8 mouse cellular contexts compared by ENCODE assay signal in genomic region chr11:52233043-52233653, GRCm38 (mm10). TPM values are rescaled to one million over a fixed set of nuclear protein-coding genes. Genes with fewer than 3 reads are reported as not detected.
A peak's percentile ranks its signal among the peaks of the same experiment; 100 is the strongest.
DNase-seq lines count a peak whose midpoint lies in the region; ATAC-seq and TF ChIP-seq lines count a peak whose summit lies in the region.

No protein-coding gene starts in this region.

- H3K9me3 ChIP-seq in embryonic facial prominence, embryonic 11.5 days (replicated peaks; ENCODE audit: control insufficient read depth, low read length) = no peaks in the 10 kb centered on the region
- H3K9me3 ChIP-seq in intestine, embryonic 15.5 days = no peaks in the 10 kb centered on the region
- no peaks in the 10 kb centered on the region for H3K9me3 ChIP-seq in neural tube, embryonic 12.5 days

- no peak for TF ChIP-seq CTCF in layer of hippocampus, adult 2 months (conservative IDR thresholded peaks at IDR 0.05)

- H3K9ac ChIP-seq in embryonic facial prominence, embryonic 11.5 days (replicated peaks; ENCODE audit: low read length) = no peak overlapping the region
- no peak overlapping the region for H3K9ac ChIP-seq in intestine, embryonic 15.5 days
- H3K9ac ChIP-seq in neural tube, embryonic 12.5 days = peak overlapping the region; percentile 93

- 30% methylated on average over 3 of the region's 3 CpGs for WGBS in embryonic facial prominence, embryonic 11.5 days
- 23% methylated on average over 3 of the region's 3 CpGs for WGBS in intestine, embryonic 15.5 days
- 46% methylated on average over 3 of the region's 3 CpGs for WGBS in neural tube, embryonic 12.5 days

- 0 out of 2 replicates have a peak, but pooled peaks cover 3% of the 10 kb centered on the region for H3K4me1 ChIP-seq in embryonic facial prominence, embryonic 11.5 days (ENCODE audit: control insufficient read depth, insufficient read depth, low read length)
- peaks cover 16% of the 10 kb centered on the region for H3K4me1 ChIP-seq in intestine, embryonic 15.5 days (replicated peaks)
- peaks cover 18% of the 10 kb centered on the region for H3K4me1 ChIP-seq in neural tube, embryonic 12.5 days

- H3K27ac ChIP-seq in layer of hippocampus, adult 2 months = peak overlapping the region; percentile 100; the same call in 1 of the 2 replicates
- no peak overlapping the region for H3K27ac ChIP-seq in embryonic facial prominence, embryonic 11.5 days (replicated peaks; ENCODE audit: low read depth, low read length)
- H3K27ac ChIP-seq in intestine, embryonic 15.5 days = no peak overlapping the region
- no peak overlapping the region for H3K27ac ChIP-seq in neural tube, embryonic 12.5 days

- H3K4me2 ChIP-seq in embryonic facial prominence, embryonic 11.5 days (ENCODE audit: low read depth, low read length) = peak overlapping the region; percentile 49
- peak overlapping the region; percentile 65 for H3K4me2 ChIP-seq in intestine, embryonic 15.5 days (replicated peaks)
- H3K4me2 ChIP-seq in neural tube, embryonic 12.5 days (replicated peaks) = peak overlapping the region; percentile 83

- no peaks in the 10 kb centered on the region for H3K27me3 ChIP-seq in embryonic facial prominence, embryonic 11.5 days (ENCODE audit: control insufficient read depth, insufficient read depth, low read length)
- no peaks in the 10 kb centered on the region for H3K27me3 ChIP-seq in intestine, embryonic 15.5 days (replicated peaks)
- no peaks in the 10 kb centered on the region for H3K27me3 ChIP-seq in neural tube, embryonic 12.5 days (replicated peaks)

- DNase-seq in layer of hippocampus, adult 2 months (ENCODE audit: low spot score in 2 of 2) = no peak
- DNase-seq in layer of hippocampus, postnatal 14 days (ENCODE audit: low spot score in 2 of 2) = no peak
- no peak for DNase-seq in embryonic facial prominence, embryonic 11.5 days (ENCODE audit: low spot score)
- no peak for DNase-seq in cerebellum, adult 18-20 months
- no peak for DNase-seq in T-cell, adult 2 months (ENCODE audit: low spot score)
- DNase-seq in urinary bladder, postnatal 10 days (ENCODE audit: low spot score) = no peak

- no peak for ATAC-seq in embryonic facial prominence, embryonic 11.5 days (replicated peaks; ENCODE audit: insufficient number of reproducible peaks, low FRiP score, low TSS enrichment, low read depth)
- no peak for ATAC-seq in intestine, embryonic 15.5 days
- no peak for ATAC-seq in neural tube, embryonic 12.5 days (ENCODE audit: low FRiP score, low read depth)

- H3K36me3 ChIP-seq in embryonic facial prominence, embryonic 11.5 days (replicated peaks; ENCODE audit: control insufficient read depth, insufficient read depth, low read depth, low read length) = no peaks in the 10 kb centered on the region; the same call in 1 of the 2 replicates
- no peaks in the 10 kb centered on the region for H3K36me3 ChIP-seq in intestine, embryonic 15.5 days
- H3K36me3 ChIP-seq in neural tube, embryonic 12.5 days = peaks cover 15% of the 10 kb centered on the region

- H3K4me3 ChIP-seq in layer of hippocampus, adult 2 months = peak overlapping the region; percentile 90
- peak overlapping the region; percentile 99 for H3K4me3 ChIP-seq in embryonic facial prominence, embryonic 11.5 days (ENCODE audit: low read depth, low read length)
- H3K4me3 ChIP-seq in intestine, embryonic 15.5 days (replicated peaks) = peak overlapping the region; percentile 96
- peak overlapping the region; percentile 76; the same call in 1 of the 2 replicates for H3K4me3 ChIP-seq in neural tube, embryonic 12.5 days

RNA-seq across cellular contexts. Expression of gene Skp1a, which starts 1.4 kb away (rescaled TPM):
- total RNA-seq in layer of hippocampus, adult 2 months (2021) = 100 to 1,000 TPM; 456 to 474 TPM
- 100 to 1,000 TPM; 467 to 471 TPM for total RNA-seq in layer of hippocampus, postnatal 14 days (2021)
- 1,096 and 1,177 TPM in 2 replicates for polyA plus RNA-seq in embryonic facial prominence, embryonic 11.5 days (2014; fragmentation: Nextera tagmentation; extraction: Ambion mirVana)
- polyA plus RNA-seq in intestine, embryonic 15.5 days (2015; fragmentation: Nextera tagmentation; extraction: Ambion mirVana) = 720 and 848 TPM in 2 replicates
- 1,002 and 1,024 TPM in 2 replicates for polyA plus RNA-seq in neural tube, embryonic 12.5 days (2016; fragmentation: Nextera tagmentation; extraction: Ambion mirVana)

RNA-seq across cellular contexts. Expression of gene Olfr1371, which starts 19.4 kb away (rescaled TPM):
- not detected for total RNA-seq in layer of hippocampus, adult 2 months (2021)
- total RNA-seq in layer of hippocampus, postnatal 14 days (2021) = not detected
- not detected in 2 replicates for polyA plus RNA-seq in embryonic facial prominence, embryonic 11.5 days (2014; fragmentation: Nextera tagmentation; extraction: Ambion mirVana)
- polyA plus RNA-seq in intestine, embryonic 15.5 days (2015; fragmentation: Nextera tagmentation; extraction: Ambion mirVana) = not detected in 2 replicates
- not detected in 2 replicates for polyA plus RNA-seq in neural tube, embryonic 12.5 days (2016; fragmentation: Nextera tagmentation; extraction: Ambion mirVana)

RNA-seq across cellular contexts. Expression of gene Tcf7, which starts 49.7 kb away (rescaled TPM):
- total RNA-seq in layer of hippocampus, adult 2 months (2021) = 1 to 10 TPM; 2.9 TPM
- 1 to 10 TPM; 6.0 to 6.3 TPM for total RNA-seq in layer of hippocampus, postnatal 14 days (2021)
- 9.2 and 9.8 TPM in 2 replicates for polyA plus RNA-seq in embryonic facial prominence, embryonic 11.5 days (2014; fragmentation: Nextera tagmentation; extraction: Ambion mirVana)
- 6.9 and 8.2 TPM in 2 replicates for polyA plus RNA-seq in intestine, embryonic 15.5 days (2015; fragmentation: Nextera tagmentation; extraction: Ambion mirVana)
- polyA plus RNA-seq in neural tube, embryonic 12.5 days (2016; fragmentation: Nextera tagmentation; extraction: Ambion mirVana) = 7.5 and 8.8 TPM in 2 replicates
